Mouse (Mus musculus) cerebellum, adult 2 months (tissue): ENCODE measurements at regions not wholly inside any gene's neighbourhood (a gene's known extent, or its start where the extent isn't known, plus 50 kb on each side); places are given as distances from the start of the nearest gene placed in this dataset.

Experiments used
- DNase-seq, 2 experiments: peaks; one replicate each; pipeline ENCODE4 v3.0.0; 2021
- H3K27ac ChIP-seq: fragments of 200-500 bp; 2 replicates; pipeline ENCODE4 v1.5.1; 2012; ENCODE audit warnings: low read length, control low read depth, inconsistent platforms; ENCODE audit not compliant: insufficient read depth
- H3K27me3 ChIP-seq: fragments of 200-500 bp; 2 replicates; pipeline ENCODE4 v1.6.1; 2012; ENCODE audit warnings: inconsistent platforms, mild to moderate bottlenecking, low read length, moderate library complexity; ENCODE audit not compliant: control insufficient read depth, insufficient read depth
- H3K4me1 ChIP-seq: fragments of 200-500 bp; 2 replicates; pipeline ENCODE4 v1.6.1; 2011; ENCODE audit warnings: low read length; ENCODE audit not compliant: control insufficient read depth, insufficient read depth
- H3K4me3 ChIP-seq: fragments of 200-500 bp; replicated peaks from 2 replicates; pipeline ENCODE3; 2011; ENCODE audit warnings: mild to moderate bottlenecking, low read depth, low read length, control low read depth; ENCODE audit not compliant: insufficient read depth
- CTCF ChIP-seq: fragments of 200-500 bp; IDR thresholded peaks from 2 replicates; pipeline ENCODE4 v1.5.1; 2011; ENCODE audit warnings: low read depth, mild to moderate bottlenecking, control low read depth, low read length, moderate library complexity, borderline replicate concordance; ENCODE audit not compliant: insufficient read depth
- POLR2A ChIP-seq: fragments of 200-500 bp; IDR thresholded peaks from 2 replicates; pipeline ENCODE4 v1.6.1; 2011; ENCODE audit warnings: low read length, control low read depth, borderline replicate concordance; ENCODE audit not compliant: insufficient read depth
- WGBS: fragments of 180-500 bp; shearing (Covaris S2); methylation state at CpG from one replicate; pipeline ENCODE4 v1.1.7; 2018; 5-methylcytosine and 5-hydroxymethylcytosine counted together

GRCm38 (mm10) chr2:169524429-169524828, 63.1 kb downstream of the Gm11011 start:
- H3K4me3 ChIP-seq: no peak overlapping the region
- no peaks in the 10 kb centered on the region for H3K27me3 ChIP-seq
- H3K4me1 ChIP-seq: no peaks in the 10 kb centered on the region
- TF ChIP-seq POLR2A (no peak), CTCF (no peak)
- 73% methylated on average over 17 of the region's 17 CpGs for WGBS
- H3K27ac ChIP-seq: no peak overlapping the region
- DNase-seq: no peak

GRCm38 (mm10) chr2:169519941-169520340, 67.6 kb downstream of the Gm11011 start:
- DNase-seq: no peak
- H3K4me3 ChIP-seq: no peak overlapping the region
- H3K4me1 ChIP-seq: no peaks in the 10 kb centered on the region
- H3K27ac ChIP-seq: no peak overlapping the region
- 80% methylated on average over 9 of the region's 9 CpGs for WGBS
- TF ChIP-seq CTCF (no peak), POLR2A (no peak)
- no peaks in the 10 kb centered on the region for H3K27me3 ChIP-seq

- TF ChIP-seq POLR2A (no peak), CTCF (no peak)
- Histone ChIP-seq H3K27ac (no peak overlapping the region), H3K4me3 (no peak overlapping the region), H3K27me3 (no peaks in the 10 kb centered on the region), H3K4me1 (no peaks in the 10 kb centered on the region)
- WGBS: 76% methylated on average over 11 of the region's 11 CpGs
- DNase-seq: no peak
Measured at GRCm38 (mm10) chr2:169515350-169515749, 72.2 kb downstream of the Gm11011 start.

GRCm38 (mm10) chr2:169510741-169511140, 76.8 kb downstream of the Gm11011 start:
- Histone ChIP-seq H3K27ac (no peak overlapping the region), H3K27me3 (no peaks in the 10 kb centered on the region), H3K4me3 (no peak overlapping the region), H3K4me1 (0 out of 2 replicates have a peak, but pooled peaks cover 2% of the 10 kb centered on the region)
- TF ChIP-seq POLR2A: no peak
- TF ChIP-seq CTCF: no peak
- 96% methylated on average over 2 of the region's 2 CpGs for WGBS
- no peak for DNase-seq

GRCm38 (mm10) chr2:169509406-169509805, 78.1 kb downstream of the Gm11011 start:
- Histone ChIP-seq H3K27ac (no peak overlapping the region), H3K4me3 (no peak overlapping the region), H3K4me1 (0 out of 2 replicates have a peak, but pooled peaks cover 2% of the 10 kb centered on the region), H3K27me3 (no peaks in the 10 kb centered on the region)
- DNase-seq: no peak
- 35% methylated on average over 4 of the region's 4 CpGs for WGBS
- no peak for TF ChIP-seq POLR2A

- no peaks in the 10 kb centered on the region for H3K27me3 ChIP-seq
- no peak for DNase-seq
- WGBS: 84% methylated on average over 11 of the region's 11 CpGs
- no peak overlapping the region for H3K4me3 ChIP-seq
- 0 out of 2 replicates have a peak, but pooled peaks cover under 1% of the 10 kb centered on the region for H3K4me1 ChIP-seq
- no peak overlapping the region for H3K27ac ChIP-seq
- TF ChIP-seq CTCF: no peak
- no peak for TF ChIP-seq POLR2A
Measured at GRCm38 (mm10) chr2:169504416-169505057, 83.0 kb downstream of the Gm11011 start.

GRCm38 (mm10) chr2:169503598-169503958, 84.0 kb downstream of the Gm11011 start:
- no peaks in the 10 kb centered on the region for H3K4me1 ChIP-seq
- H3K27me3 ChIP-seq: no peaks in the 10 kb centered on the region
- no peak overlapping the region for H3K27ac ChIP-seq
- H3K4me3 ChIP-seq: no peak overlapping the region
- TF ChIP-seq POLR2A: no peak
- no peak for TF ChIP-seq CTCF
- WGBS: 76% methylated on average over 6 of the region's 6 CpGs
- DNase-seq: no peak

GRCm38 (mm10) chr2:169502717-169503597, 84.6 kb downstream of the Gm11011 start:
- Histone ChIP-seq H3K4me3 (no peak overlapping the region), H3K27ac (no peak overlapping the region), H3K4me1 (no peaks in the 10 kb centered on the region), H3K27me3 (no peaks in the 10 kb centered on the region)
- WGBS: 80% methylated on average over 19 of the region's 19 CpGs
- TF ChIP-seq CTCF (no peak), POLR2A (no peak)
- DNase-seq: no peak
